Mouse (Mus musculus): Measurements from ENCODE around the gene Cd2bp2. TPM values are rescaled to one million over a fixed set of nuclear protein-coding genes. Genes with fewer than 3 reads are reported as not detected.

Gene Cd2bp2
- polyA plus RNA-seq, 1 experiment from 2014 or later, result 14.0 TPM

- Histone ChIP-seq H3K4me3 (ENCODE audit: low read depth, low read length) (no peak overlapping the region), H3K27me3 (ENCODE audit: insufficient read depth, low read length) (no peaks in the 10 kb centered on the region), H3K36me3 (replicated peaks; ENCODE audit: insufficient read depth, low read length) (no peaks in the 10 kb centered on the region), H3K9ac (replicated peaks) (no peak overlapping the region), H3K27ac (ENCODE audit: low read depth) (no peak overlapping the region), H3K9me3 (ENCODE audit: low read length) (no peaks in the 10 kb centered on the region), H3K4me2 (ENCODE audit: low read depth, low read length) (no peak overlapping the region), H3K4me1 (ENCODE audit: insufficient read depth) (peaks cover 20% of the 10 kb centered on the region)
- TF ChIP-seq CTCF (IDR thresholded peaks at IDR 0.05; ENCODE audit: low read depth) (no peak), EP300 (IDR thresholded peaks at IDR 0.05; ENCODE audit: low read depth) (no peak)
- ATAC-seq (no peak), DNase-seq (no peak)
- WGBS (ENCODE audit: insufficient replicate concordance), result 57% methylated on average over 2 of the region's 2 CpGs
Observed at GRCm38 (mm10) chr7:127142214-127142613, 53.6 kb downstream of the Cd2bp2 start.

Other genes starting within 250 kb of the Cd2bp2 start
- not detected in 2 replicates for gene Asphd1, start 246.5 kb downstream of the Cd2bp2 start, polyA plus RNA-seq (2015; fragmentation: Nextera tagmentation; extraction: Ambion mirVana)
- gene Sez6l2, start 245.5 kb downstream of the Cd2bp2 start, polyA plus RNA-seq (2015; fragmentation: Nextera tagmentation; extraction: Ambion mirVana), result 0.09 and 0.43 TPM in 2 replicates
- gene Cdipt, start 220.1 kb downstream of the Cd2bp2 start, polyA plus RNA-seq (2015; fragmentation: Nextera tagmentation; extraction: Ambion mirVana), result 33.2 and 37.4 TPM in 2 replicates
- gene Cdiptos, start 220.0 kb downstream of the Cd2bp2 start, polyA plus RNA-seq (2015; fragmentation: Nextera tagmentation; extraction: Ambion mirVana), result 0.68 and 1.0 TPM in 2 replicates
- gene Mvp, start 181.4 kb downstream of the Cd2bp2 start, polyA plus RNA-seq (2015; fragmentation: Nextera tagmentation; extraction: Ambion mirVana), result 10.5 and 10.9 TPM in 2 replicates
- 0.26 TPM in 1 of 2 replicates, not detected in the other for gene Pagr1b, start 179.6 kb downstream of the Cd2bp2 start, polyA plus RNA-seq (2015; fragmentation: Nextera tagmentation; extraction: Ambion mirVana)
- 12.2 and 13.8 TPM in 2 replicates for gene Pagr1a, start 178.7 kb downstream of the Cd2bp2 start, polyA plus RNA-seq (2015; fragmentation: Nextera tagmentation; extraction: Ambion mirVana)
- gene Gm42742, start 175.0 kb downstream of the Cd2bp2 start, polyA plus RNA-seq (2015; fragmentation: Nextera tagmentation; extraction: Ambion mirVana), result 4.5 and 7.8 TPM in 2 replicates
- gene Prrt2, start 174.8 kb downstream of the Cd2bp2 start, polyA plus RNA-seq (2015; fragmentation: Nextera tagmentation; extraction: Ambion mirVana), result 0.18 TPM in 1 of 2 replicates, not detected in the other
- gene Maz, start 169.0 kb downstream of the Cd2bp2 start, polyA plus RNA-seq (2015; fragmentation: Nextera tagmentation; extraction: Ambion mirVana), result 20.0 and 24.0 TPM in 2 replicates
- 45.4 and 47.4 TPM in 2 replicates for gene Kif22, start 153.6 kb downstream of the Cd2bp2 start, polyA plus RNA-seq (2015; fragmentation: Nextera tagmentation; extraction: Ambion mirVana)
- 0.59 and 1.8 TPM in 2 replicates for gene Zg16, start 108.7 kb downstream of the Cd2bp2 start, polyA plus RNA-seq (2015; fragmentation: Nextera tagmentation; extraction: Ambion mirVana)
- gene AI467606, start 104.7 kb downstream of the Cd2bp2 start, polyA plus RNA-seq (2015; fragmentation: Nextera tagmentation; extraction: Ambion mirVana), result 7.6 and 8.1 TPM in 2 replicates
- 148 and 151 TPM in 2 replicates for gene Qprt, start 73.8 kb downstream of the Cd2bp2 start, polyA plus RNA-seq (2015; fragmentation: Nextera tagmentation; extraction: Ambion mirVana)
- 4.9 and 5.6 TPM in 2 replicates for gene Spn, start 58.2 kb downstream of the Cd2bp2 start, polyA plus RNA-seq (2015; fragmentation: Nextera tagmentation; extraction: Ambion mirVana)
- gene Tbc1d10b, start 12.4 kb upstream of the Cd2bp2 start, polyA plus RNA-seq (2015; fragmentation: Nextera tagmentation; extraction: Ambion mirVana), result 8.3 and 8.6 TPM in 2 replicates
- gene Mylpf, start 12.8 kb upstream of the Cd2bp2 start, polyA plus RNA-seq (2015; fragmentation: Nextera tagmentation; extraction: Ambion mirVana), result 19.7 and 94.3 TPM in 2 replicates
- gene Zfp553, start 37.0 kb upstream of the Cd2bp2 start, polyA plus RNA-seq (2015; fragmentation: Nextera tagmentation; extraction: Ambion mirVana), result 4.0 and 5.3 TPM in 2 replicates
- 16.7 and 17.3 TPM in 2 replicates for gene Sept1, start 37.1 kb upstream of the Cd2bp2 start, polyA plus RNA-seq (2015; fragmentation: Nextera tagmentation; extraction: Ambion mirVana)
- gene Zfp771, start 48.2 kb upstream of the Cd2bp2 start, polyA plus RNA-seq (2015; fragmentation: Nextera tagmentation; extraction: Ambion mirVana), result 15.5 and 17.8 TPM in 2 replicates
- gene Dctpp1, start 64.7 kb upstream of the Cd2bp2 start, polyA plus RNA-seq (2015; fragmentation: Nextera tagmentation; extraction: Ambion mirVana), result 96.8 and 107 TPM in 2 replicates
- 712 and 714 TPM in 2 replicates for gene Sephs2, start 78.0 kb upstream of the Cd2bp2 start, polyA plus RNA-seq (2015; fragmentation: Nextera tagmentation; extraction: Ambion mirVana)
- 5.9 and 6.8 TPM in 2 replicates for gene Itgal, start 100.2 kb upstream of the Cd2bp2 start, polyA plus RNA-seq (2015; fragmentation: Nextera tagmentation; extraction: Ambion mirVana)
- gene Zfp768, start 149.5 kb upstream of the Cd2bp2 start, polyA plus RNA-seq (2015; fragmentation: Nextera tagmentation; extraction: Ambion mirVana), result 4.8 and 6.4 TPM in 2 replicates
- gene Zfp747, start 180.0 kb upstream of the Cd2bp2 start, polyA plus RNA-seq (2015; fragmentation: Nextera tagmentation; extraction: Ambion mirVana), result 1.5 TPM in 2 replicates
- 0.89 and 1.2 TPM in 2 replicates for gene 9130019O22Rik, start 191.1 kb upstream of the Cd2bp2 start, polyA plus RNA-seq (2015; fragmentation: Nextera tagmentation; extraction: Ambion mirVana)
- gene E430018J23Rik, start 197.6 kb upstream of the Cd2bp2 start, polyA plus RNA-seq (2015; fragmentation: Nextera tagmentation; extraction: Ambion mirVana), result 1.9 and 2.6 TPM in 2 replicates
- gene Zfp764, start 210.8 kb upstream of the Cd2bp2 start, polyA plus RNA-seq (2015; fragmentation: Nextera tagmentation; extraction: Ambion mirVana), result 0.98 and 1.1 TPM in 2 replicates
- 8.7 and 10.1 TPM in 2 replicates for gene Zfp688, start 226.0 kb upstream of the Cd2bp2 start, polyA plus RNA-seq (2015; fragmentation: Nextera tagmentation; extraction: Ambion mirVana)

Measured in liver, postnatal 0 days (tissue).